Mouse (Mus musculus) liver, embryonic 14.5 days (tissue): Measurements from ENCODE around the gene Glrx.

ENCODE experiments used
- CTCF ChIP-seq: IDR thresholded peaks from 2 replicates; pipeline ENCODE4 v1.5.1; 2016; ENCODE audit warnings: antibody characterized with exemption, low read depth, control low read depth
- EP300 ChIP-seq: IDR thresholded peaks from 2 replicates; pipeline ENCODE4 v1.6.1; 2016; ENCODE audit warnings: antibody characterized with exemption, low read depth

DNA sequence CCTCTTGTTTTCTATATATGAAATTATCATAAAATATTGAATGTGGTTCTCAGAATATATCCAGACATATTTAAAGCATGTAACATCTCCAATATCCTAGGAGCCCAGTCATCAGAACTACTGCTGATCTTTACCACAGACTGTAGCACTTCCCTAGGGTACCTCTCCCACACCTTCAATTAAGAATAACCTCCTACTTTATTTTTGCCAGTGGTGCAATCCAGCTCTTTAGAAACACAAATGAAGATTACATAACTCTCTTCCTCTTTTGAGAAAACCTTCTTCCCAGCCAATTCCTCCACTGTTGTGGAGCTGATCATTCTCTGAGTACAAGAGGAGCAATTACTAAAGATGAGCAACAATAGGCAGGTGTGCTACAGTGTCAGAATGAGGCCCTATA is 19.8 kb upstream of the Glrx start:
- TF ChIP-seq CTCF (no peak), EP300 (no peak)
